8 mouse cellular contexts compared by ENCODE assay signal in genomic region chr17:31295215-31295891, GRCm38 (mm10). TPM values are rescaled to one million over a fixed set of nuclear protein-coding genes. Genes with fewer than 3 reads are reported as not detected.
DNase-seq lines count a peak whose midpoint lies in the region; ATAC-seq and TF ChIP-seq lines count a peak whose summit lies in the region.

No protein-coding gene starts in this region.

- H3K27me3 ChIP-seq in heart, embryonic 10.5 days (ENCODE audit: insufficient read depth, poor library complexity, severe bottlenecking): peaks cover 29% of the 10 kb centered on the region
- no peaks in the 10 kb centered on the region for H3K27me3 ChIP-seq in forebrain, postnatal 0 days (ENCODE audit: insufficient read depth, low read length)
- H3K27me3 ChIP-seq in limb, embryonic 10.5 days (ENCODE audit: low read depth, poor library complexity, severe bottlenecking): peaks cover 53% of the 10 kb centered on the region

- no peaks in the 10 kb centered on the region for H3K9me3 ChIP-seq in heart, embryonic 10.5 days
- H3K9me3 ChIP-seq in forebrain, postnatal 0 days (ENCODE audit: low read length): no peaks in the 10 kb centered on the region
- no peaks in the 10 kb centered on the region for H3K9me3 ChIP-seq in limb, embryonic 10.5 days (replicated peaks)

- 19% methylated on average over 25 of the region's 25 CpGs for WGBS in heart, embryonic 10.5 days
- 18% methylated on average over 25 of the region's 25 CpGs for WGBS in forebrain, postnatal 0 days
- WGBS in limb, embryonic 10.5 days: 18% methylated on average over 25 of the region's 25 CpGs

- intact Hi-C loops in heart, postnatal 25 days (cut with DNase I): no loop called here
- intact Hi-C loops in left cerebral cortex, postnatal 14 days (cut with DNase I): no loop called here

- DNase-seq in heart, embryonic 10.5 days (ENCODE audit: low spot score): no peak
- no peak for DNase-seq in heart, postnatal 25 days (ENCODE audit: low spot score)
- DNase-seq in forebrain, postnatal 0 days: peak; percentile 70
- peak; percentile 44 for DNase-seq in limb, embryonic 10.5 days (ENCODE audit: low spot score)
- DNase-seq in spleen, postnatal 36 days (ENCODE audit: low spot score in 2 of 2): peak; percentile 82 to 83
- DNase-seq in left cerebral cortex, postnatal 14 days (ENCODE audit: low spot score in 2 of 2): no peak

- peak overlapping the region; percentile 74 for H3K4me3 ChIP-seq in heart, embryonic 10.5 days
- H3K4me3 ChIP-seq in bone marrow macrophage, adult 2 months (ENCODE audit: insufficient read depth, low read length): peak overlapping the region; percentile 86
- H3K4me3 ChIP-seq in forebrain, postnatal 0 days (ENCODE audit: low read depth, low read length): peak overlapping the region; percentile 65
- H3K4me3 ChIP-seq in limb, embryonic 10.5 days: peak overlapping the region; percentile 72

- H3K36me3 ChIP-seq in heart, embryonic 10.5 days: no peaks in the 10 kb centered on the region
- H3K36me3 ChIP-seq in forebrain, postnatal 0 days (ENCODE audit: insufficient read depth): no peaks in the 10 kb centered on the region
- no peaks in the 10 kb centered on the region for H3K36me3 ChIP-seq in limb, embryonic 10.5 days

- peak overlapping the region; percentile 88 for H3K4me2 ChIP-seq in forebrain, postnatal 0 days (ENCODE audit: low read depth)

- peak overlapping the region; percentile 67 for H3K9ac ChIP-seq in forebrain, postnatal 0 days

- no peak for TF ChIP-seq POLR2A in bone marrow macrophage, adult 2 months (IDR thresholded peaks at IDR 0.05; ENCODE audit: borderline replicate concordance, low read depth, low read length)

- TF ChIP-seq CTCF in bone marrow macrophage, adult 2 months (IDR thresholded peaks at IDR 0.05; ENCODE audit: low read depth, low read length): peak; percentile 58; the same call in 1 of the 2 replicates
- TF ChIP-seq CTCF in forebrain, postnatal 0 days (IDR thresholded peaks at IDR 0.05; ENCODE audit: low read depth): peak; percentile 69

- peaks cover 36% of the 10 kb centered on the region for H3K4me1 ChIP-seq in heart, embryonic 10.5 days
- peaks cover 35% of the 10 kb centered on the region for H3K4me1 ChIP-seq in bone marrow macrophage, adult 2 months (ENCODE audit: control insufficient read depth, insufficient read depth, low read length)
- peaks cover 20% of the 10 kb centered on the region for H3K4me1 ChIP-seq in forebrain, postnatal 0 days (ENCODE audit: insufficient read depth)
- H3K4me1 ChIP-seq in limb, embryonic 10.5 days: peaks cover 32% of the 10 kb centered on the region

- peak; percentile 70 for ATAC-seq in forebrain, postnatal 0 days
- peak; percentile 71 for ATAC-seq in megakaryocyte progenitor cell, adult 5-6 weeks (replicated peaks; ENCODE audit: poor library complexity)

- H3K27ac ChIP-seq in heart, embryonic 10.5 days: peak overlapping the region; percentile 79; the same call in 1 of the 2 replicates
- peak overlapping the region; percentile 20 for H3K27ac ChIP-seq in bone marrow macrophage, adult 2 months (ENCODE audit: insufficient read depth, low read depth, low read length)
- peak overlapping the region; percentile 81; the same call in 1 of the 2 replicates for H3K27ac ChIP-seq in forebrain, postnatal 0 days (ENCODE audit: low read depth, low read length)
- H3K27ac ChIP-seq in limb, embryonic 10.5 days: 0 out of 2 replicates have a peak overlapping the region, but pooled peaks have one; percentile 72

RNA-seq across cellular contexts. Expression of gene Slc37a1, which starts 8.8 kb away (rescaled TPM):
- 3.9 and 4.8 TPM in 2 replicates for polyA plus RNA-seq in heart, embryonic 10.5 days (2016; fragmentation: Nextera tagmentation; extraction: Ambion mirVana)
- 10 to 100 TPM; 10.4 to 13.3 TPM for total RNA-seq in heart, postnatal 25 days (2021)
- 7.5 and 11.6 TPM in 2 replicates for polyA plus RNA-seq in bone marrow macrophage, adult 2 months (2012; ENCODE audit: insufficient read depth, insufficient read length, missing spikeins)
- 10.0 and 15.3 TPM in 2 replicates for total RNA-seq in forebrain, postnatal 0 days (2014; rRNA removed)
- 4.7 and 6.7 TPM in 2 replicates for polyA plus RNA-seq in forebrain, postnatal 0 days (2015; fragmentation: Nextera tagmentation; extraction: Ambion mirVana)
- 3.3 and 4.1 TPM in 2 replicates for polyA plus RNA-seq in limb, embryonic 10.5 days (2016; fragmentation: Nextera tagmentation; extraction: Ambion mirVana)
- total RNA-seq in megakaryocyte progenitor cell, adult 5-6 weeks (2015): 9.8 TPM in 2 replicates
- 6.2 and 8.3 TPM in 2 replicates for total RNA-seq in megakaryocyte progenitor cell, adult 5-6 weeks (2017)
- total RNA-seq in left cerebral cortex, postnatal 14 days (2021): 1 to 10 TPM; 4.7 to 6.6 TPM

RNA-seq across cellular contexts. Expression of gene Rsph1, which starts 18.2 kb away (rescaled TPM):
- 1.8 and 2.4 TPM in 2 replicates for polyA plus RNA-seq in heart, embryonic 10.5 days (2016; fragmentation: Nextera tagmentation; extraction: Ambion mirVana)
- 1 to 10 TPM; 1.7 to 2.1 TPM for total RNA-seq in heart, postnatal 25 days (2021)
- not detected in 2 replicates for polyA plus RNA-seq in bone marrow macrophage, adult 2 months (2012; ENCODE audit: insufficient read depth, insufficient read length, missing spikeins)
- total RNA-seq in forebrain, postnatal 0 days (2014; rRNA removed): 2.8 and 6.0 TPM in 2 replicates
- 6.9 and 11.3 TPM in 2 replicates for polyA plus RNA-seq in forebrain, postnatal 0 days (2015; fragmentation: Nextera tagmentation; extraction: Ambion mirVana)
- 0.62 and 0.90 TPM in 2 replicates for polyA plus RNA-seq in limb, embryonic 10.5 days (2016; fragmentation: Nextera tagmentation; extraction: Ambion mirVana)
- 0.72 and 1.4 TPM in 2 replicates for total RNA-seq in megakaryocyte progenitor cell, adult 5-6 weeks (2015)
- total RNA-seq in megakaryocyte progenitor cell, adult 5-6 weeks (2017): 1.8 and 3.0 TPM in 2 replicates
- total RNA-seq in left cerebral cortex, postnatal 14 days (2021): 10 to 100 TPM; 13.6 to 17.6 TPM

Comparison
In these comparisons a context has a peak if more than half of its experiments do, and no peak if none do; other contexts are left out.
1. DNase-seq: peak in forebrain, postnatal 0 days (single experiment), limb, embryonic 10.5 days (single experiment) and spleen, postnatal 36 days (2 of 2); none in heart, embryonic 10.5 days (single experiment), heart, postnatal 25 days (single experiment) and left cerebral cortex, postnatal 14 days (0 of 2).
2. H3K27ac ChIP-seq: peak in every context shown above with its lines; median percentile 81 in forebrain, postnatal 0 days; 79 in heart, embryonic 10.5 days; 72 in limb, embryonic 10.5 days; 20 in bone marrow macrophage, adult 2 months.
3. Peak in every context shown above with its lines, with median percentiles within 50 percentile points of each other: H3K4me3 ChIP-seq.